Mouse (Mus musculus) cortical plate, adult 2 months (tissue): Measurements from ENCODE around the gene Thegl.
A peak's percentile ranks its signal among the peaks of the same experiment; 100 is the strongest.

ENCODE experiments used
- CTCF ChIP-seq: fragments of 200-500 bp; IDR thresholded peaks from 2 replicates; pipeline ENCODE4 v1.5.1; 2011; ENCODE audit warnings: mild to moderate bottlenecking, control low read depth, low read length; ENCODE audit not compliant: insufficient read depth; ENCODE audit errors: extremely low read depth
- POLR2A ChIP-seq: fragments of 200-500 bp; IDR thresholded peaks from 2 replicates; pipeline ENCODE4 v1.6.1; 2011; ENCODE audit warnings: mild to moderate bottlenecking, low read length, control low read depth; ENCODE audit not compliant: insufficient read depth; ENCODE audit errors: extremely low read depth

DNA sequence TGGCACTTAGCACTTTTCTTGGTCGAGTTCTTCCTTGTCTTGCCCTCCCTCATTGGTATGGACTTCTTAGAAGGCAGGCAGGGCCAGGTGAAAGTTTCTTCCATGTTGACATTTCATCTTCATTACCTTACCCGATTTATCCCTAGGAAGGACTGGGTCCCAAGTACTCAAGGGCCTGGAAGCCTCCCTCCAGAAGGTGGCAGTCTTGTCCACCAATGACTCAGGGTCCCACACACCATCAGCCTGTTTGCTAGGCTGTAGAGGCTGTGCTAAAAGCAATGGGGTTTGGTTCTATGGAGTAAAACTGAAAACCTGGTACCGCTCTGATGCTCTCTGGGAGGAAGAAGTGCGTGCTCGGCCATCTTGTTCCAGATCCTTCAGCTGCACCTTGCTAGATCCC, 13.9 kb downstream of the Thegl start:
- TF ChIP-seq CTCF (peak; percentile 58), POLR2A (no peak)
